Mouse (Mus musculus): ENCODE results near the gene Bex6.

DNA sequence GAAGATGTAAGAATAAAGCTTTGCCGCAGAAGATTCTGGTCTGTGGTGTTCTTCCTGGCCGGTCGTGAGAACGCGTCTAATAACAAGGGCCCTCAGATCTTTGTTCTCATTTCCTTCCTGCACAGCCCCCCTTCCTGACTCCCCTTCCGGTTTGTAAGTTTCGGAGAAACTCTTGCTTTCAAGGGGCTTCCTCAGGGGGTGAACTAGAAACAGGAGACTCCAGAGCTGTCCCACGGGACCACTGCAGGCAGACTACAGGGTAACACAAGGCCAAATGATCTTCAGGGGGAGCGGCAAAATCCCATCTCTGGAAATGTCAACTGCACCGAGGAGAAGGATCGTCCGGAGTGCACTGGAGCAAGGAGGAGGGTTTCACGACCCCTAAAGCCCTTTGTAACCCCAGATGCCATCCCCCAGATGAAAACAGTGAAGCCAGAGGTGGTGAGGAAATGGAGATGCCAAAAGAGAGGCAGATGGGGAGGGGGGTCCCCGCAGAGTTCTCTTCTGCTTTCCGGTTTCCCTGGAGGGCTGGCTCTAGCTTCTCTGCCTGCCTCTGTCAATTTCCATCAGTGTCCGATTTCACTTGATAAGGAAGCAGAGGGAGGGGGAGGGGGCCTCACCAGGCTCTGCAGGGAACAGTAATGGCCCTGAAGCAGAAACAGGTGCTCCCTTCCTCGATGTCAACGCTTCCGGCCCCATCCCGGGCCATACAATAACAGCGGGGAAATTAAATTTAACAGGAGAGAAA lies 20.8 kb downstream of the Bex6 start:
- TF ChIP-seq CTCF (IDR thresholded peaks at IDR 0.05) (no peak), POLR2A (IDR thresholded peaks at IDR 0.05; ENCODE audit: insufficient read depth, low read depth, low read length) (no peak)
